Mouse (Mus musculus) C2C12 (cell line): ENCODE results near the gene Gcm1. TPM values are rescaled to one million over a fixed set of nuclear protein-coding genes. Genes with fewer than 3 reads are reported as not detected.

Source experiments
- H3K27me3 ChIP-seq: one replicate; pipeline ENCODE4 v1.6.1; 2011; ENCODE audit not compliant: control insufficient read depth, insufficient read depth, insufficient read length
- H3K36me3 ChIP-seq: one replicate; pipeline ENCODE4 v1.6.1; 2011; ENCODE audit not compliant: control insufficient read depth, insufficient read depth
- H3K4me3 ChIP-seq: one replicate; pipeline ENCODE4 v1.5.1; 2011; ENCODE audit warnings: mild to moderate bottlenecking, control low read depth; ENCODE audit not compliant: poor library complexity, insufficient read depth, severe bottlenecking
- H3K79me2 ChIP-seq: one replicate; pipeline ENCODE4 v1.6.1; 2011; ENCODE audit not compliant: control insufficient read depth, insufficient read depth
- H3K79me3 ChIP-seq: one replicate; pipeline ENCODE4 v1.6.1; 2011; ENCODE audit warnings: low read depth, control low read depth
- H3ac ChIP-seq: one replicate; pipeline ENCODE3; 2011; ENCODE audit warnings: low read depth; ENCODE audit not compliant: control insufficient read depth, insufficient read length
- CEBPB ChIP-seq: IDR thresholded peaks from one replicate; pipeline ENCODE4 v1.6.1; 2011; ENCODE audit warnings: low read depth, mild to moderate bottlenecking, control low read depth, moderate library complexity
- CTCF ChIP-seq: IDR thresholded peaks from one replicate; pipeline ENCODE4 v1.5.1; 2011; ENCODE audit not compliant: control insufficient read depth, insufficient read depth, insufficient read length
- FOSL1 ChIP-seq: IDR thresholded peaks from one replicate; pipeline ENCODE4 v1.8.0; 2011; ENCODE audit warnings: mild to moderate bottlenecking, low read length; ENCODE audit not compliant: poor library complexity, insufficient read depth, severe bottlenecking
- MAX ChIP-seq: IDR thresholded peaks from one replicate; pipeline ENCODE4 v1.6.1; 2011; ENCODE audit warnings: mild to moderate bottlenecking, control low read depth
- MYOD1 ChIP-seq: IDR thresholded peaks from one replicate; pipeline ENCODE4 v1.6.1; 2011; ENCODE audit warnings: low read depth; ENCODE audit not compliant: control insufficient read depth, insufficient read length
- MYOG ChIP-seq: IDR thresholded peaks from one replicate; pipeline ENCODE4 v1.6.1; 2011; ENCODE audit not compliant: control insufficient read depth, insufficient read length; ENCODE audit errors: extremely low read depth
- USF1 ChIP-seq: IDR thresholded peaks from one replicate; pipeline ENCODE4 v1.6.1; 2011; ENCODE audit warnings: low read depth, mild to moderate bottlenecking, control low read depth, moderate library complexity
- polyA plus RNA-seq: library from polyadenylated mRNA; unstranded; fragments of >200 nt; fragmentation: generic; extraction: Trizol; gene quantifications from one replicate; pipeline ENCODE4 v1.2.1, GENCODE M21; 2012; ENCODE audit warnings: missing spikeins

Gene Gcm1
- polyA plus RNA-seq, 1 experiment: not detected

GRCm38 (mm10) chr9:78053821-78054220 lies 2.1 kb downstream of the Gcm1 start:
- H3K79me2 ChIP-seq: no peaks in the 10 kb centered on the region
- TF ChIP-seq USF1 (no peak), MYOG (no peak), CTCF (no peak), FOSL1 (no peak), MYOD1 (no peak), MAX (no peak), CEBPB (no peak)
- no peaks in the 10 kb centered on the region for H3K79me3 ChIP-seq
- no peak overlapping the region for H3ac ChIP-seq
- no peaks in the 10 kb centered on the region for H3K27me3 ChIP-seq
- H3K36me3 ChIP-seq: no peaks in the 10 kb centered on the region
- H3K4me3 ChIP-seq: no peak overlapping the region

GRCm38 (mm10) chr9:78054298-78054697 lies 2.6 kb downstream of the Gcm1 start:
- TF ChIP-seq MAX (no peak), USF1 (no peak), FOSL1 (no peak), CTCF (no peak), CEBPB (no peak), MYOD1 (no peak), MYOG (no peak)
- Histone ChIP-seq H3K79me2 (no peaks in the 10 kb centered on the region), H3K79me3 (no peaks in the 10 kb centered on the region), H3ac (no peak overlapping the region), H3K4me3 (no peak overlapping the region), H3K27me3 (no peaks in the 10 kb centered on the region), H3K36me3 (no peaks in the 10 kb centered on the region)

DNA sequence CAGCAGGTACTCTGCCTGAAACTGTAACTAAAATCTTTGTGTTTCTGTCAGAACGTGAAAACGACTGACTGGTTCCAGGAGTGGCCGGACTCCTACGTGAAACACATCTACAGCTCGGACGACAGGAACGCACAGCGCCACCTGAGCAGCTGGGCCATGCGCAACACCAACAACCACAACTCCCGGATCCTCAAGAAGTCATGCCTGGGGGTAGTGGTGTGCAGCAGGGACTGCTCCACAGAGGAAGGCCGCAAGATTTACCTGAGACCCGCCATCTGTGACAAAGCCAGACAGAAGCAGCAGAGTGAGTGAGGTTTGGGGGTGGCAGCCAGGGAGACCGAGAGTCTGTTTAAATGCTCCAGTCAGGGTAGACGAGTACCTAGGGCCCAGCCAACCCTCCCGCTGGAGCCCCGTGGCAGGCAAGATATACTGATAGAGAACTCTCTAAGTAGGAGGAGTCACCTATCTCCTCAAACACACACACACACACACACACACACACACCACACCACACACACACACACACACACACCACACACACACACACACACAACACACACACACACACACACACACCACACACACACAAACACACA lies 7.9 kb downstream of the Gcm1 start:
- Histone ChIP-seq H3ac (no peak overlapping the region), H3K4me3 (no peak overlapping the region), H3K79me3 (no peaks in the 10 kb centered on the region), H3K36me3 (no peaks in the 10 kb centered on the region), H3K79me2 (no peaks in the 10 kb centered on the region), H3K27me3 (peaks cover 18% of the 10 kb centered on the region)
- TF ChIP-seq MYOG (no peak), USF1 (no peak), MYOD1 (no peak), MAX (no peak), CEBPB (no peak), FOSL1 (no peak), CTCF (no peak)

DNA sequence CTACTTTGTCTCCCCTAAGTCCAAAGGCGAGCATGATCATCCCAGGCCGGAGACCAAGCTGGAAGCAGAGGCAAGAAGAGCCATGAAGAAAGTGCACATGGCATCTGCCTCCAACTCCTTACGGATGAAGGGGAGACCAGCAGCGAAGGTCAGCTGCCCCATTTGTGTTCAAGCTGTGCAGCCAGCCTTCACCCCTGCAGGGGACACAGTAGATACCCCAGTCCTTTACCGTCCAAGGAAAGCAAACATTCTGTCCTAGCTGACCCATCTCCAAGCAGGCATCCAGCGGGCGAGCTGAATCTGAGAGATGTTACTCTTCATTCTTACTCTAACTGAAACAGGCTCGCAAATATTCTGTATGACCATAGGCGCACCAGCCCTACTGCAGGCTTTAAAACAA lies 10.7 kb downstream of the Gcm1 start:
- H3K36me3 ChIP-seq: no peaks in the 10 kb centered on the region
- no peak overlapping the region for H3ac ChIP-seq
- no peak overlapping the region for H3K4me3 ChIP-seq
- no peak for TF ChIP-seq FOSL1
- no peak for TF ChIP-seq MAX
- TF ChIP-seq MYOD1: no peak
- no peak for TF ChIP-seq MYOG
- no peak for TF ChIP-seq CEBPB
- TF ChIP-seq CTCF: no peak
- no peak for TF ChIP-seq USF1
- H3K79me3 ChIP-seq: no peaks in the 10 kb centered on the region
- H3K79me2 ChIP-seq: no peaks in the 10 kb centered on the region
- H3K27me3 ChIP-seq: peaks cover 22% of the 10 kb centered on the region

DNA sequence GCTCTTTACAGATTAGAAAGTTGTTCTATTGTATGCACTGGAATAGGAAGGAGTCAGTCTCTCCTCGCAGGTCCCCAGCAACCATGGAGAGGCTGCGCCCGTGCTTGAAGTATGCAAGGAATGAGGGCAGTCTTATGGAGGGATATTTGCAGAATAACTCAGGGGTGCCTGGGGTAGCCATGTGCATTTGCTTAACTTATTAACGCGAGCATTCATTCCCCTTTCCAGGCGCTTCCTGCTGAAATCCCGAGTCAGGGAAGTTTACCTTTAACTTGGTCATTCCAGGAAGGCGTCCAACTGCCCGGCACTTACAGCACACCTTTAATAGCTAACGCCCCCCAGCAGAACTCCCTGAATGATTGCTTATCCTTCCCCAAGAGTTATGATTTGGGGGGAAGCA lies 12.4 kb downstream of the Gcm1 start:
- H3ac ChIP-seq: no peak overlapping the region
- no peaks in the 10 kb centered on the region for H3K36me3 ChIP-seq
- H3K79me2 ChIP-seq: no peaks in the 10 kb centered on the region
- no peak overlapping the region for H3K4me3 ChIP-seq
- TF ChIP-seq MYOD1: no peak
- TF ChIP-seq USF1: no peak
- no peak for TF ChIP-seq MYOG
- TF ChIP-seq MAX: no peak
- TF ChIP-seq FOSL1: no peak
- TF ChIP-seq CEBPB: no peak
- TF ChIP-seq CTCF: no peak
- no peaks in the 10 kb centered on the region for H3K79me3 ChIP-seq
- peaks cover 22% of the 10 kb centered on the region for H3K27me3 ChIP-seq

DNA sequence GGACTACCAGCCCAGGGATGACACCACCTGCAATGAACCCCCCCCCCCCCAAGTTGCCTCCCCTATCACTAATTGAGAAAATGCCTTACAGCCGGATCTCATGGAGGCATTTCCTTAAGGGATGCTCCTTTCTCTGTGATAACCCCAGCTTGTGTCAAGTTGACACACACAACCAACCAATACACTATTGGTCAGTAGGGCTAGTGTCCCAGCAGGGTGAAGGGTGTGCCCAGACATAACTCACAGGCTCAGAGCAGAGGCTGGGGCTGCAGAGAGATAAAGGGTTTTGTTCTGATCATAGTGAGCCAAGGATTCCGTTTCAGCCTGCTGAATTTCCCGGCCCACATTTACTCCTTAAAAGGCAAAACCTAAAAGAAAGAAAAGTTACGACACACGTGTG lies 18.8 kb downstream of the Gcm1 start:
- no peaks in the 10 kb centered on the region for H3K27me3 ChIP-seq
- no peak overlapping the region for H3K4me3 ChIP-seq
- no peaks in the 10 kb centered on the region for H3K36me3 ChIP-seq
- H3K79me3 ChIP-seq: no peaks in the 10 kb centered on the region
- H3ac ChIP-seq: no peak overlapping the region
- no peaks in the 10 kb centered on the region for H3K79me2 ChIP-seq
- no peak for TF ChIP-seq CEBPB
- TF ChIP-seq MAX: no peak
- no peak for TF ChIP-seq FOSL1
- no peak for TF ChIP-seq MYOG
- TF ChIP-seq USF1: no peak
- TF ChIP-seq MYOD1: no peak
- no peak for TF ChIP-seq CTCF
